Mouse (Mus musculus) erythroblast, embryonic 14.5 days (primary cell): ENCODE measurements around the gene Lrmda.

ENCODE experiments used
- GATA1 ChIP-seq: IDR thresholded peaks from 2 replicates; pipeline ENCODE4 v1.6.1; 2012; ENCODE audit warnings: low read length, inconsistent platforms, mixed read lengths
- TAL1 ChIP-seq: IDR thresholded peaks from 3 replicates; pipeline ENCODE4 v1.6.1; 2012; ENCODE audit warnings: low read length, inconsistent platforms, mixed read lengths

- no peak for TF ChIP-seq TAL1
- no peak for TF ChIP-seq GATA1
Measured at GRCm38 (mm10) chr14:22841136-22841535, 821.6 kb downstream of the Lrmda start.
